Mouse (Mus musculus) hindbrain, postnatal 0 days (tissue): ENCODE measurements around the gene 1700008O03Rik. TPM values are rescaled to one million over a fixed set of nuclear protein-coding genes. Genes with fewer than 3 reads are reported as not detected.

Experiments
- ATAC-seq: fragments of 200-750 bp; cut with Nextera tagmentation; 2 replicates; pipeline ENCODE4 v1.8.0; 2017; ENCODE audit warnings: mild to moderate bottlenecking, moderate TSS enrichment, moderate library complexity
- DNase-seq: peaks from one replicate; pipeline ENCODE4 v3.0.0-alpha.2; 2015; ENCODE audit warnings: low spot score
- H3K27ac ChIP-seq: fragments of 300-500 bp; sonication (generic); 2 replicates; pipeline ENCODE4 v1.5.1; 2014; ENCODE audit warnings: mild to moderate bottlenecking
- H3K27me3 ChIP-seq: fragments of 300-500 bp; sonication (generic); 2 replicates; pipeline ENCODE4 v1.6.1; 2014; ENCODE audit warnings: low read length, mixed read lengths; ENCODE audit not compliant: insufficient read depth
- H3K36me3 ChIP-seq: fragments of 300-500 bp; sonication (generic); 2 replicates; pipeline ENCODE4 v1.6.1; 2014; ENCODE audit warnings: low read length, mixed read lengths; ENCODE audit not compliant: insufficient read depth
- H3K4me1 ChIP-seq: fragments of 300-500 bp; sonication (generic); 2 replicates; pipeline ENCODE4 v1.6.1; 2014; ENCODE audit warnings: antibody characterized with exemption, low read length, mixed read lengths; ENCODE audit not compliant: insufficient read depth
- H3K4me2 ChIP-seq: fragments of 300-500 bp; sonication (generic); 2 replicates; pipeline ENCODE4 v1.6.1; 2014; ENCODE audit warnings: low read depth, mild to moderate bottlenecking, low read length, moderate library complexity, mixed read lengths
- H3K4me3 ChIP-seq: fragments of 300-500 bp; sonication (generic); 2 replicates; pipeline ENCODE4 v1.5.1; 2014; ENCODE audit warnings: low read length
- H3K9ac ChIP-seq: fragments of 300-500 bp; sonication (generic); replicated peaks from 2 replicates; pipeline ENCODE4 v1.6.1; 2014; ENCODE audit warnings: mild to moderate bottlenecking, low read length, moderate library complexity, mixed read lengths
- H3K9me3 ChIP-seq: fragments of 300-500 bp; sonication (generic); 2 replicates; pipeline ENCODE4 v1.6.1; 2016; ENCODE audit warnings: low read length, mixed read lengths
- CTCF ChIP-seq: IDR thresholded peaks from 2 replicates; pipeline ENCODE4 v1.5.1; 2016; ENCODE audit warnings: antibody characterized with exemption, control low read depth, low read depth
- WGBS: fragments of 180-500 bp; shearing (Covaris S2); extraction: QIAGEN DNeasy Blood & Tissue Kit; methylation state at CpG from one replicate; pipeline ENCODE4 v1.1.7; 2014; 5-methylcytosine and 5-hydroxymethylcytosine counted together
- polyA plus RNA-seq: library from polyadenylated mRNA; unstranded; fragments of >200 nt; fragmentation: Nextera tagmentation; extraction: Ambion mirVana; gene quantifications from 2 replicates; pipeline ENCODE4 v1.2.1, GENCODE M21; 2015
- total RNA-seq: library from RNA; depleted of rRNA; stranded (reverse); fragments of >200 nt; gene quantifications from 2 replicates; pipeline ENCODE4 v1.2.3, GENCODE M21; 2014

The 1700008O03Rik gene
- total and polyA plus RNA-seq, 2 experiments from 2014 or later = 1.4 to 3.3 TPM

DNA sequence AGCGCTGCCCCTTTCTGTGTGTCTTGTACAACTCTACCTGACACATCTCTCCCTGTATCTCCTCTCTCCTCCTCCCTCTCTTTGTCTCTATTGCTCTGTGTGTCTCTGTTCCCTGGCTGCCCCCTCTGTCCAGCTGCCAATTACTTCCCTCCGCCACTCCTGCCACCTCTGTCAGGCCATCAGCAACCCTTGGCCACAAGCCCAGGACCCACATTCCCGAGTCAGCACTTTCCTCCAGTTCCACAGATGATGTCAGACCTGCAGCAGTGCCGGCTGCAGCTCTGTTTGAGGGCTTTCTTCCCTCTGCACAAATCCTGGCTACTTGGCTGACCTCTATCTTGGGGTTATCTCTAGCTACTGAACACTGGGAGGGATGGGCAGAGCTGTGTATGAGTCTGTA, 7.3 kb downstream of the 1700008O03Rik start:
- WGBS = 39% methylated on average over 4 of the region's 4 CpGs
- no peak overlapping the region for H3K9ac ChIP-seq

DNA sequence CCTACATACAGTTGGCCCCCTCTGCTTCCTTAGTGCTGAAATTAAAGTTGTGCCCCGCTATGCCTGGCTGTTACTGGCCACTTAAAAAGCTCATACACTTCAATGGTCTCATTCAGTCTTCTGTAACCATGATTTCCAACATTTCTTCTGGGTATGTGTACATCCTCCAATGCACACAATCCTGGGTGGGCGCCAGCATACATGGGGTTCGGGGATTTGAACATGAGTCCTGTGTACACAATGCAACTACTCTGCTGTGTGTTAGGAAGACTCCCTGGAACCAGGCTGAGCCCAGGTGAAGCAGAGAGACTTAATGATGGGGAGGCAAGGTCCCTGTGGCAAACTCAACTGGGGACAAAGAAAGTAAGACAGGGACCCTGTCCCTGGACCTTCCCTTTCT, 9.8 kb downstream of the 1700008O03Rik start:
- Histone ChIP-seq H3K27me3 (no peaks in the 10 kb centered on the region), H3K27ac (no peak overlapping the region), H3K9me3 (no peaks in the 10 kb centered on the region), H3K36me3 (no peaks in the 10 kb centered on the region), H3K9ac (no peak overlapping the region), H3K4me3 (no peak overlapping the region), H3K4me2 (no peak overlapping the region), H3K4me1 (no peaks in the 10 kb centered on the region)
- 57% methylated on average over 3 of the region's 3 CpGs for WGBS
- no peak for TF ChIP-seq CTCF
- DNase-seq = no peak
- ATAC-seq = no peak

More for the DNA sequence above, 7.3 kb downstream of the 1700008O03Rik start:
- TF ChIP-seq CTCF = no peak
- ATAC-seq (no peak), DNase-seq (peak; percentile 51)
- H3K36me3 ChIP-seq = no peaks in the 10 kb centered on the region
- H3K27me3 ChIP-seq = no peaks in the 10 kb centered on the region
- no peaks in the 10 kb centered on the region for H3K4me1 ChIP-seq
- H3K4me2 ChIP-seq = no peak overlapping the region
- H3K9me3 ChIP-seq = no peaks in the 10 kb centered on the region
- no peak overlapping the region for H3K4me3 ChIP-seq
- H3K27ac ChIP-seq = no peak overlapping the region

GRCm38 (mm10) chr7:44375207-44375606, 10.4 kb downstream of the 1700008O03Rik start:
- Histone ChIP-seq H3K9ac (peak overlapping the region; percentile 58; the same call in 1 of the 2 replicates), H3K36me3 (no peaks in the 10 kb centered on the region), H3K27me3 (no peaks in the 10 kb centered on the region), H3K4me1 (no peaks in the 10 kb centered on the region), H3K4me3 (peak overlapping the region; percentile 51), H3K9me3 (no peaks in the 10 kb centered on the region), H3K27ac (peak overlapping the region; percentile 71), H3K4me2 (peak overlapping the region; percentile 73)
- no peak for TF ChIP-seq CTCF
- WGBS = 7% methylated on average over 10 of the region's 10 CpGs
- ATAC-seq = no peak
- no peak for DNase-seq

DNA sequence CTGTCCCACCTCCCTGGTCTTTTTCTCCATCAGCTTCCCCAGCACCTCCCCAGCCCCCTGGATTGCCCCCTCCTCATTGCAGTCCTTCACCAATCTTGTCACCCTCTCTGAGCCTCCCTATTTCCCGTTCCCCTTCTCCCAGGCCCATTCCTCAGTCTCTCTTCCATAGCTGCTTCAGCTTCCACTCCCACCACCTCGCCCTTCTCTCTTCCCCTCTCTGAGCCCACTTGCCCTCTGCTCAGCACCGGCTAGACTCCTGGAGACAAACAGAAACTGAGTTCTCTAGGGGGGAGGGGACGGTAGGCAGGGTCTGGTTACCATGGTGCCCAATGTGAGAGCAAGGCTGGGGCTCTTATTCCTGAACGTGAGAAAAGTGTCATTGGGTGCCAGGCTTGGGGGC, 10.9 kb downstream of the 1700008O03Rik start:
- Histone ChIP-seq H3K9me3 (no peaks in the 10 kb centered on the region), H3K27me3 (no peaks in the 10 kb centered on the region), H3K4me1 (no peaks in the 10 kb centered on the region), H3K36me3 (no peaks in the 10 kb centered on the region), H3K4me2 (peak overlapping the region; percentile 73), H3K27ac (peak overlapping the region; percentile 71), H3K9ac (peak overlapping the region; percentile 58), H3K4me3 (peak overlapping the region; percentile 51)
- no peak for TF ChIP-seq CTCF
- WGBS = 1% methylated on average over 5 of the region's 5 CpGs
- ATAC-seq = peak; percentile 46
- DNase-seq = peak; percentile 58

GRCm38 (mm10) chr7:44373889-44374652, 11.5 kb downstream of the 1700008O03Rik start:
- ATAC-seq = peak; percentile 91
- WGBS = under 1% methylated on average over 19 of the region's 19 CpGs
- Histone ChIP-seq H3K9ac (peak overlapping the region; percentile 58), H3K27me3 (no peaks in the 10 kb centered on the region), H3K4me2 (peak overlapping the region; percentile 73), H3K27ac (peak overlapping the region; percentile 71), H3K4me1 (no peaks in the 10 kb centered on the region), H3K9me3 (no peaks in the 10 kb centered on the region), H3K36me3 (no peaks in the 10 kb centered on the region), H3K4me3 (peak overlapping the region; percentile 51)
- TF ChIP-seq CTCF = no peak
- peak; percentile 95 for DNase-seq

DNA sequence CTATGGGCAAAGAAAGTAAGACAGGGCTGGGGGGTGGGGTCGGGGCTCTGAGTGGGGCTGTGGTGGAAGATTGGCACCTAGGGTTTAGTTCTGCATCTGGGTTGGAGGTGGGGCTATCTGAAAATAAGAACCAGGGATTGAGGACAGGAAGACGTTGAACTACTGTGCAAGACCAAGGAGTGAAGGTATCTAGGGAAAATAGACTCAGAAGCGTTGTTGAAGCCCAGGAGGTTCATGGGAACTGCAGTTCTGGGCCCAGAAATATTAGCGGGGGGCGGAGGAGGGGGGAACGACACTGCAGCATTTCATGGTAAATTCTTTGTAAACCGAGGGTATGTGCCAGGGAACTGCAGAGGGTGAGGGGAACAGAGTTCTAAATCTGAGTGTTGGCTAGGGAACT, 12.2 kb downstream of the 1700008O03Rik start:
- ATAC-seq (no peak; the same call in 1 of the 2 replicates), DNase-seq (no peak)
- Histone ChIP-seq H3K4me2 (peak overlapping the region; percentile 73), H3K4me1 (no peaks in the 10 kb centered on the region), H3K27ac (0 out of 2 replicates have a peak overlapping the region, but pooled peaks have one; percentile 8), H3K27me3 (no peaks in the 10 kb centered on the region), H3K9ac (peak overlapping the region; percentile 58), H3K4me3 (peak overlapping the region; percentile 51), H3K9me3 (no peaks in the 10 kb centered on the region), H3K36me3 (no peaks in the 10 kb centered on the region)
- WGBS = 15% methylated on average over 7 of the region's 7 CpGs
- no peak for TF ChIP-seq CTCF

DNA sequence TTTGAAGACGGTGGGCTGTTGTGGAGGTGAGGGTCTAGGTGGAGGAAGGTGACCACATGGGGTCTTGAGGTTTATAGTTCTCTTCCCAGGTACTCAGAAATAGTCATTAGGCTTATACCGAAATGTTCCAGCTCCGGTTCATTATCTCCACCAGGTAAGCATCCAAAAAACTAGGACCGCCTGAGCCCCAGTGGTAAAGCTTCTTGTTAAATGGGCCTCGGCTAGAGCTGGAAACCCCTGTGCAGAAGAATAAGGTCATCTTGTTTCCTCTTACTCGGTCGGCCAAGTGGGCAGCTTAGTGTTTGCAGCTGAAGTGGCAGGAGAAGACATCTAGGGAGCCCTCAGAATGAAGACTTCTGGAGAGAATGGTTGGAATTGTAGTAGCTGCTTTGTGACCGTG, 12.9 kb downstream of the 1700008O03Rik start:
- TF ChIP-seq CTCF = no peak
- H3K9me3 ChIP-seq = no peaks in the 10 kb centered on the region
- 93% methylated on average over 8 of the region's 8 CpGs for WGBS
- no peak for DNase-seq
- no peak for ATAC-seq
- no peak overlapping the region for H3K4me3 ChIP-seq
- no peaks in the 10 kb centered on the region for H3K27me3 ChIP-seq
- H3K4me1 ChIP-seq = no peaks in the 10 kb centered on the region
- H3K4me2 ChIP-seq = no peak overlapping the region
- H3K36me3 ChIP-seq = no peaks in the 10 kb centered on the region
- no peak overlapping the region for H3K27ac ChIP-seq
- no peak overlapping the region for H3K9ac ChIP-seq
